Mouse (Mus musculus): ENCODE measurements around the gene Pkd1l2.

DNA sequence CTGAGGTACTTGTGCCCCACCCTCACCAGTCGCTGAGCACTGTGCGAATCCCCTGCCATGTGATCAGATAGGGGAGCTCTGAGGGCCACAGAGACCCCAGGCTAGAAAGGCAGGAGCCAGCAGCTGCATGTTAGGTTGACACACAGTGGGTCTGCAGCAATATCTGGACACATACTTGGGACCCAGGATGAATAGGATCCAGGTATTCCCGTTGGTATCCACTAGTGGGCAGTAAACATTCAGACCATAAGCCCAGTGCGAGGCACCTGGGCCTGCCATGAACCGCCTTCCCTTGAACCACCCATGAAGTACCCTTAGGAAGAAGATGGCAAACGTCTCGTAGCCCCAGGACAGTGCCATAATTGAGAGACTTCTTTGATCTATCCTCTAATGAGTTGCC lies 32.8 kb downstream of the Pkd1l2 start:
- no peak for TF ChIP-seq CTCF (IDR thresholded peaks at IDR 0.05; ENCODE audit: control insufficient read depth, insufficient read depth, insufficient read length)
- no peak for TF ChIP-seq MAX (IDR thresholded peaks at IDR 0.05)
- no peak for TF ChIP-seq MYOG (IDR thresholded peaks at IDR 0.05; ENCODE audit: control insufficient read depth, extremely low read depth, insufficient read length)
- no peak for TF ChIP-seq USF1 (IDR thresholded peaks at IDR 0.05; ENCODE audit: low read depth)
- no peak for TF ChIP-seq MYOD1 (IDR thresholded peaks at IDR 0.05; ENCODE audit: control insufficient read depth, insufficient read length, low read depth)
